Mouse (Mus musculus): ENCODE results near the gene Gtsf2.

GRCm38 (mm10) chr15:103393577-103393976 lies 54.7 kb downstream of the Gtsf2 start:
- no peak for TF ChIP-seq CTCF (conservative IDR thresholded peaks at IDR 0.05; ENCODE audit: low read length)
- TF ChIP-seq POU5F1 (IDR thresholded peaks at IDR 0.05; ENCODE audit: borderline replicate concordance, low read length): no peak

Measured in E14TG2a.4 (cell line).